Mouse (Mus musculus) liver, embryonic 16.5 days (tissue): ENCODE results near the gene Chchd6. TPM values are rescaled to one million over a fixed set of nuclear protein-coding genes. Genes with fewer than 3 reads are reported as not detected.
A peak's percentile ranks its signal among the peaks of the same experiment; 100 is the strongest.

Experiments used
- ATAC-seq: fragments of 200-750 bp; cut with Nextera tagmentation; 2 replicates; pipeline ENCODE4 v1.8.0; 2017; ENCODE audit warnings: low read depth, mild to moderate bottlenecking, moderate number of reproducible peaks, moderate library complexity
- H3K27ac ChIP-seq: fragments of 300-500 bp; sonication (generic); 2 replicates; pipeline ENCODE4 v1.5.1; 2014; ENCODE audit warnings: mild to moderate bottlenecking, low read length
- H3K27me3 ChIP-seq: fragments of 300-500 bp; sonication (generic); 2 replicates; pipeline ENCODE4 v1.6.1; 2014; ENCODE audit warnings: low read depth, low read length, mixed read lengths; ENCODE audit not compliant: control insufficient read depth, insufficient read depth
- H3K36me3 ChIP-seq: fragments of 300-500 bp; sonication (generic); 2 replicates; pipeline ENCODE4 v1.6.1; 2014; ENCODE audit warnings: mild to moderate bottlenecking; ENCODE audit not compliant: control insufficient read depth, insufficient read depth
- H3K4me1 ChIP-seq: fragments of 300-500 bp; sonication (generic); 2 replicates; pipeline ENCODE4 v1.6.1; 2014; ENCODE audit warnings: low read depth, low read length, mixed read lengths; ENCODE audit not compliant: control insufficient read depth
- H3K4me2 ChIP-seq: fragments of 300-500 bp; sonication (generic); 2 replicates; pipeline ENCODE4 v1.6.1; 2014; ENCODE audit warnings: low read depth, low read length, mixed read lengths
- H3K4me3 ChIP-seq: fragments of 300-500 bp; sonication (generic); 2 replicates; pipeline ENCODE4 v1.5.1; 2014; ENCODE audit warnings: low read depth, mild to moderate bottlenecking, low read length
- H3K9ac ChIP-seq: fragments of 300-500 bp; sonication (generic); 2 replicates; pipeline ENCODE4 v1.6.1; 2014; ENCODE audit warnings: low read depth, low read length
- H3K9me3 ChIP-seq: fragments of 300-500 bp; sonication (generic); replicated peaks from 2 replicates; pipeline ENCODE4 v1.6.1; 2016; ENCODE audit warnings: low read length; ENCODE audit not compliant: control insufficient read depth
- WGBS: fragments of 180-500 bp; shearing (Covaris S2); extraction: QIAGEN DNeasy Blood & Tissue Kit; methylation state at CpG from one replicate; pipeline ENCODE4 v1.1.7; 2014; ENCODE audit not compliant: insufficient replicate concordance; 5-methylcytosine and 5-hydroxymethylcytosine counted together
- polyA plus RNA-seq: library from polyadenylated mRNA; unstranded; fragments of >200 nt; fragmentation: Nextera tagmentation; extraction: Ambion mirVana; gene quantifications from 2 replicates; pipeline ENCODE4 v1.2.1, GENCODE M21; 2015

The Chchd6 gene
- polyA plus RNA-seq, 1 experiment from 2014 or later = 11.8 TPM

GRCm38 (mm10) chr6:89414126-89414525 is 181.3 kb downstream of the Chchd6 start:
- H3K27me3 ChIP-seq = peaks cover 2% of the 10 kb centered on the region; the same call in 1 of the 2 replicates
- H3K4me2 ChIP-seq = no peak overlapping the region
- H3K4me1 ChIP-seq = peaks cover 5% of the 10 kb centered on the region
- no peaks in the 10 kb centered on the region for H3K9me3 ChIP-seq
- WGBS = 70% methylated on average over 4 of the region's 4 CpGs
- no peak for ATAC-seq
- no peak overlapping the region for H3K4me3 ChIP-seq
- no peak overlapping the region for H3K9ac ChIP-seq
- H3K27ac ChIP-seq = no peak overlapping the region
- no peaks in the 10 kb centered on the region for H3K36me3 ChIP-seq

- H3K27ac ChIP-seq = no peak overlapping the region
- no peak overlapping the region for H3K4me2 ChIP-seq
- H3K4me3 ChIP-seq = no peak overlapping the region
- ATAC-seq = 0 out of 2 replicates have a peak, but pooled peaks have one; percentile 24
- peaks cover 5% of the 10 kb centered on the region for H3K4me1 ChIP-seq
- H3K9ac ChIP-seq = no peak overlapping the region
- H3K36me3 ChIP-seq = no peaks in the 10 kb centered on the region
- no peaks in the 10 kb centered on the region for H3K9me3 ChIP-seq
- peaks cover 2% of the 10 kb centered on the region; the same call in 1 of the 2 replicates for H3K27me3 ChIP-seq
These were observed 182.0 kb downstream of the Chchd6 start for GRCm38 (mm10) chr6:89413481-89413884.

GRCm38 (mm10) chr6:89412562-89412961 is 182.9 kb downstream of the Chchd6 start:
- no peak overlapping the region for H3K4me3 ChIP-seq
- no peak overlapping the region for H3K4me2 ChIP-seq
- ATAC-seq = no peak
- H3K27me3 ChIP-seq = peaks cover 2% of the 10 kb centered on the region; the same call in 1 of the 2 replicates
- no peak overlapping the region for H3K9ac ChIP-seq
- no peaks in the 10 kb centered on the region for H3K9me3 ChIP-seq
- no peaks in the 10 kb centered on the region for H3K36me3 ChIP-seq
- 36% methylated on average over 1 of the region's 1 CpGs for WGBS
- H3K4me1 ChIP-seq = peaks cover 5% of the 10 kb centered on the region
- H3K27ac ChIP-seq = no peak overlapping the region

GRCm38 (mm10) chr6:89409041-89409440 is 186.4 kb downstream of the Chchd6 start:
- H3K9me3 ChIP-seq = no peaks in the 10 kb centered on the region
- peaks cover 5% of the 10 kb centered on the region for H3K4me1 ChIP-seq
- peaks cover 2% of the 10 kb centered on the region; the same call in 1 of the 2 replicates for H3K27me3 ChIP-seq
- no peak overlapping the region for H3K9ac ChIP-seq
- H3K4me2 ChIP-seq = no peak overlapping the region
- 58% methylated on average over 1 of the region's 1 CpGs for WGBS
- no peak overlapping the region for H3K27ac ChIP-seq
- H3K36me3 ChIP-seq = no peaks in the 10 kb centered on the region
- no peak for ATAC-seq
- no peak overlapping the region for H3K4me3 ChIP-seq

- Histone ChIP-seq H3K27ac (no peak overlapping the region), H3K9ac (no peak overlapping the region), H3K27me3 (peaks cover 2% of the 10 kb centered on the region; the same call in 1 of the 2 replicates), H3K9me3 (no peaks in the 10 kb centered on the region), H3K36me3 (no peaks in the 10 kb centered on the region), H3K4me1 (peaks cover 2% of the 10 kb centered on the region), H3K4me2 (no peak overlapping the region), H3K4me3 (no peak overlapping the region)
- WGBS = 38% methylated on average over 5 of the region's 5 CpGs
- ATAC-seq = no peak
These were observed 187.2 kb downstream of the Chchd6 start for GRCm38 (mm10) chr6:89408259-89408658.

GRCm38 (mm10) chr6:89407247-89407889 is 188.1 kb downstream of the Chchd6 start:
- no peak overlapping the region for H3K4me3 ChIP-seq
- no peaks in the 10 kb centered on the region for H3K4me1 ChIP-seq
- H3K27ac ChIP-seq = no peak overlapping the region
- H3K27me3 ChIP-seq = peaks cover 2% of the 10 kb centered on the region; the same call in 1 of the 2 replicates
- 53% methylated on average over 3 of the region's 3 CpGs for WGBS
- H3K4me2 ChIP-seq = no peak overlapping the region
- no peak overlapping the region for H3K9ac ChIP-seq
- no peaks in the 10 kb centered on the region for H3K9me3 ChIP-seq
- 0 out of 2 replicates have a peak, but pooled peaks have one; percentile 21 for ATAC-seq
- H3K36me3 ChIP-seq = no peaks in the 10 kb centered on the region

GRCm38 (mm10) chr6:89404964-89405363 is 190.5 kb downstream of the Chchd6 start:
- ATAC-seq = no peak

GRCm38 (mm10) chr6:89403257-89404225 is 191.9 kb downstream of the Chchd6 start:
- WGBS = 53% methylated on average over 2 of the region's 2 CpGs
- H3K27ac ChIP-seq = no peak overlapping the region
- no peaks in the 10 kb centered on the region for H3K4me1 ChIP-seq
- no peak overlapping the region for H3K9ac ChIP-seq
- H3K9me3 ChIP-seq = no peaks in the 10 kb centered on the region
- no peaks in the 10 kb centered on the region for H3K27me3 ChIP-seq
- H3K4me3 ChIP-seq = no peak overlapping the region
- ATAC-seq = no peak
- H3K36me3 ChIP-seq = no peaks in the 10 kb centered on the region
- no peak overlapping the region for H3K4me2 ChIP-seq

More at GRCm38 (mm10) chr6:89404964-89405363, 190.5 kb downstream of the Chchd6 start:
- Histone ChIP-seq H3K4me3 (no peak overlapping the region), H3K27me3 (peaks cover 2% of the 10 kb centered on the region; the same call in 1 of the 2 replicates), H3K4me1 (no peaks in the 10 kb centered on the region), H3K27ac (no peak overlapping the region), H3K9ac (no peak overlapping the region), H3K9me3 (no peaks in the 10 kb centered on the region), H3K4me2 (no peak overlapping the region), H3K36me3 (no peaks in the 10 kb centered on the region)
- WGBS = 41% methylated on average over 2 of the region's 2 CpGs

- Histone ChIP-seq H3K9ac (no peak overlapping the region), H3K27ac (no peak overlapping the region), H3K27me3 (no peaks in the 10 kb centered on the region), H3K4me3 (no peak overlapping the region), H3K4me2 (no peak overlapping the region), H3K4me1 (no peaks in the 10 kb centered on the region), H3K36me3 (no peaks in the 10 kb centered on the region), H3K9me3 (no peaks in the 10 kb centered on the region)
- 86% methylated on average over 2 of the region's 2 CpGs for WGBS
- no peak for ATAC-seq
These were observed 193.0 kb downstream of the Chchd6 start for GRCm38 (mm10) chr6:89402406-89402805.
